Mouse (Mus musculus) lung, postnatal 25 days (tissue): ENCODE measurements around the gene Ppp1r9a.

Experiments used
- DNase-seq: peaks from one replicate; pipeline ENCODE4 v3.0.0; 2022; ENCODE audit warnings: low spot score

Ppp1r9a gene

DNA sequence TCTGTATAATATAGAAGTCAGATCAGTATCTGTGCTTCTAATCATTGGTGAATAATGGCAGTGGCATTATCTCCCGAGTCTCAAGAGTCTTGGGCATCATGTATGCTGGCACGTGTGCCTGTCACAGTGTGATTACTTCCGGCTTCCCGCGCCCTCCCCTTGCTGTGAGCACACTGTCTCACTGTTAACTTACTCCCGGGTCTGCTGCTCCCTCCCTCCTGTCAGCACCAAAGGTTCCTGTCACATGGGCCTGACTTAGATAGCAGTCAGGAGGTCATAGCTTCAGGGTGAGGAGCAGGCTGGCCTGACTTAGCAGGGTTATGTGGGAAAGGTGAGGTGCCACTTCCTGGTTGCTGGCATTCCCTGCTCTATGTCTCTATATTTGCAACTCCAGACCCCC, 201.1 kb downstream of the Ppp1r9a start:
- DNase-seq = no peak

DNA sequence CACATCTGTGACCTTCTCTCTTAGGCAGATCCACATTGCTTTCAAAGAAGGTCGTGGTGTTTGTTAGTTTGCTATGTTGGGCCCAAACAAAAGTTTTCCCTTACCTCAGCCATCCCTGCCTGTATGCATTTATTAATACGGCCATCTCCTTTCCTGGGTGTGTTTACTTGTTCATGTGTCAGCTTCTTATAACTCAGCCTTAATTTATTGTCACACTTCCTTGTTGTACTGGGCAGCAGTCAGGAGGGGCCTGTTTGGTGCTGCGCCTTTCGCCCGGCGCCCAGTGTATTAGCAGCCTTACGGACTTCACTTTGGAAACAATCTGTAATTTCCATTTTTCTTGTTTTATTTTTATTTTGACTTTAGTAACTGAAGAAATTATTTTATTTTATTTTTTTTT, 201.5 kb downstream of the Ppp1r9a start:
- DNase-seq = no peak

DNA sequence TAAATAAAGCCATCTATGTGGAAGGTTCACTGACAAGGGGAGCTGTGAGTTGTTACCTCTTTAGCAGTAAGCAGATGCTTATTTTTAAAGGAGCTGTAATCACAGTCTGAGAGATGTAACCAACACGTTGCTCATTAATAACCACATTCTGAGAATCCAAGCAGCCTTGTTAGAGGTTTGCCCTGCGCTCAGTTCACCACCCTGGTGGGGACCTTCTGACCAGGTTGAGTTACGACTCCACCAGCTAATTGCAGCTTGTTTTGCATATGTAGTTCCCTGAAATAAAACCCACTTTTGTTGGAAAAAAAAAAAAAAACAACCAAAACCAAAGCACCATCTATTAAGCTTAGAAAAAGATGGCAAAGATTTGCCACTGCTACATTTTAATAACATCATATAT, 205.8 kb downstream of the Ppp1r9a start:
- DNase-seq = no peak

DNA sequence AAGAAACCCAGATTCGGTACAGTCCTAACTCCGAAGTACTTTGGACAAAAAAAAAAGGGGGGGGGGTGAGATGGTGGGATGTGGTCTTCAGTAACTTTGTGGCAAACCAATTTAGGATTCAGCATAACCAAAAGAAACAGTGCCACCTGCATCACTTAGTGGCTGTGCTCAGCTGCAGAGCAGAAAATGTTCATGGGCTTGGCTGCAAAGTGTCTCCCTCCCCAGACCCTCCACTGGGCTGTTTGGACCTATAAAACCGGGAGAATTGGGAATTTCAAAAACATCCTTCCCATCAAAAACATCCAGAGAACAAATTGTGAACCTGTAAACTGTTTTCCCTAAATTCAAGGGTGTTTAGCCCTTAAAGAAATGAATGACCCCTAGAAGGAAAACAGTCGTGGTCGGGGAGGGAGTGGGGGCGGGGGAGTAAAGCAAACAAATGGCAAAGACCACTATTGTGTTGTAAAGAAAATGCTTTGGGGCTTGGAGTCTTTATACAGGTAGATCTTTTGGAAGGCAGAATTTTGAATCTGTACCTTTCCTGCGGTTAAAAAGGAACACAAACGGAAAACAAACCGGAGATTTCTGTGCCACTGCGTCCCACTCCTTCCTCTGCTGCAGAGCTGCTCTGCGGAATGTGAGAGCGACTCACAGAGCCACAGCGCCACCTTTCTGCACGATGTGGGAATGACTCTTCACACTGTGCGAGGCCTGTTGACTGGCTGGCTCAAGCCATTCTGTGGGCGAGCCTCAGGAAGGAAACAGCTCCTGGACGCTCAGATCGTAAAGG, 207.4 kb downstream of the Ppp1r9a start:
- DNase-seq = peak; percentile 90

DNA sequence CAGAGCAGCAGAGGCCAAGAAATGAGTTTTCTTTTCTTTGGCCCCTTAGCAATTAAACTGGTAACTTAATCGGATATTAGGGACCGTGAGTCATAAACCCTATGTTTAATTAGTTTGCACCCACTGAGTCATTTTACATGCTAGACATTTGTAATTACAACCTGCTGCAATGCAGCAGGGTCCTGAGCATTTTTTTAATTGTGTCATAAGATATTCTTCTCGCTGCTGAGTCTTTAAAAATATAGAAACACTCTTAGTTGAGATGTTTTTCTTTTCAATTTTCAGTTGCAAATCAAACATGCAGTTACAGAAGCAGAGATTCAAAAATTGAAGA, 208.0 kb downstream of the Ppp1r9a start:
- no peak for DNase-seq

DNA sequence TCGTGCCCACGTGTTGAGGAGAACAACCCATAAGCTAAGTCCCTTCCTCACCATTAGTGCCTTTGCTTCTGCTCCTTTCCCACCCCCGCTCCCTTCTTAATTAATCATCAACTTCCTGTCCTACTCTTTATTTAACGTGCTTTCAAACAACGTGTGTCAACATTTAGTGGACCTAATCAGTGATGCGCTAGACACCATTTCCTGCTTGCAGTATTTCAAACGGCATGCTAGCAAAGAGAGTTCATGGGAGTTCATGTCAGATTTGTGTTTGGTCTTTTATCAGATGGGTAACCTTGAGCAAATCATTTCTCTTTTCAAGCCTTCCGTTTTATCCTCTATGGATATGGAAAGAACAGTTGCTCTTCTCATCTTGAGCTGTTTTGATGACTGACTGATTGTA, 210.4 kb downstream of the Ppp1r9a start:
- DNase-seq = no peak

DNA sequence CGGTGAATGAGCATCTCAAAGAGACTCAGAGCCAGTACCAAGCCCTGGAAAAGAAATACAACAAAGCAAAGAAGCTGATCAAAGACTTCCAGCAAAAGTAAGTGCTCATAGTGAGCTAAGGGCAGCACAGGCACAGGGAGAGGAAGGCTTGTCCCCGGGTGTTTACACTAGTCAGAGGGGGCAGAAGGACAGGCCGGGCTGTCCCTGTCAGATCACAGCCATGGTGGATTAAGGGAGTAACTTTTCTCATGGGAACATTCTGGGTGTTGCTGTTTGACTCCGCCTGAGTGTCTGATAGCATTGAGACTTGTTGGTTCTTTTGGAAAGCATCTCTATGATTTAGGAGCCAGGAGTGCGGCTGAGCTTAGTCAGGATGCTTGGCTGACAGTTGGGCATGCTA, 211.0 kb downstream of the Ppp1r9a start:
- peak; percentile 42 for DNase-seq

DNA sequence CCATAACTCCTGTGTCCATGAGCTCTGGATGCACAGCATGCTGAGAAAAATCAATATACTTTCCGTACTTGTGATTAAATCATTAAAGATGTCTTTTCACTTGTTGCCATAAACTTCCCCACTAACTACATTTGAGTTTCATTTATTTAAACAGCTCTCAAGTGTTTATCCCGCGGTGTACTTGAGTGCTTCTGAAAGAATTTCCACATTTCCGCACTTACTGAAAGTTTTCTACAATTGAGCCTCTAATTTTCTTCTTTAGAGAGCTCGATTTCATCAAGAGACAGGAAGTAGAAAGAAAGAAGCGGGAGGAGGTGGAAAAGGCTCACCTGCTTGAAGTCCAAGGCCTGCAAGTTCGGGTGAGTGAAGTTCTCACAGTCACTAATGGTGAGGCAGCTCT, 212.1 kb downstream of the Ppp1r9a start:
- DNase-seq = peak; percentile 43

DNA sequence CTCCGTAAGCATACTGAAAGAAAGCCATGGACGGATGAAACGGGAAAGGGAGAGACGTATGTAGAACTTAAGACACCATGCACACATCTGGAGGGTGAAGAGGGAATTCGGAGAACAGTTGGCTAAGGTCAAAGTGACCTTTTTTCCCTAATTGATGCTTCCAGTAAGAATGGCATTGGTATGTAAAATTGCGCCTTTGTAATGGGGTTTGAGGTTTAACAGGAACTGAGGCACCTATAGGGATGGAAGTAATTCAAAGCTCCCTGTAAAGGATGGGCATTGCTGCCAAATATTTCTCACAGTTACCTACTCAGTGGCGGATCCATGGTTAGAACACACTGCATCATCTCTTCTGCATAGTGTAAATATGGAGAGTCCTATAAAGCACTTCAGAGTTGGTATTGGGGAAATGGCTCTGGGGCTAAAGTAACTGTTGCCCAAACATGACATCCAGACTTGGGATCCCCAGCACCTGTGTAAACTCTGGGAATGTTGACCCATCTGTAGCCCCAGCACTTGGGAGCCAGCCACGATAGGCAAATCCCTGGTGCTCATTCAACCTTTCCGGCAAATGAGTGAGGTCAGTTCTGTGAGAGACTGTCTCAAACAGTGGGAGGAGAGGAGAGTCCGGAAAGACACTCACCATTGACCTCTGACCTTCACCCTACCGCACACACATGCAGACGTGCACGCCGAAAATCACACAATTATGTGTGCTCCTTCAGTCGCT, 216.6 kb downstream of the Ppp1r9a start:
- DNase-seq = no peak

DNA sequence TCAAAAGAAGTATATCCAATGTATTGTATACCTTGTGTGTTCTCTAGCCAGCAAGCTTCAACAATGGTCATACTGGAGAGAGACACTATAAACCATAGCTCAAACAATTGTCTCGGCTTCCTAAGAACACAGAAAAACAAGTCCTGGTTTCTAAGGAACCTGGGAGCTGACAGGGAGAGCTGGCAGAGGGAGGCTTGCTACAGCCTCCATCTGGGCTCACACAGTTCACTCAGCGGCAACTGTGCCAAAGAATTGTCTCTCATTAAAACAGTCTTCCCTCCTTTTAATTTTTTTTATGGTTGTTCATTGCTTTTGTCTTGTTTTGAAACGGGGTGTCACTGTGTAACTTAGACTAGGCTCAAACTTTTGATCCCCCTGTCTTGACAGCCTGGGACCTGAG, 217.5 kb downstream of the Ppp1r9a start:
- DNase-seq = no peak

DNA sequence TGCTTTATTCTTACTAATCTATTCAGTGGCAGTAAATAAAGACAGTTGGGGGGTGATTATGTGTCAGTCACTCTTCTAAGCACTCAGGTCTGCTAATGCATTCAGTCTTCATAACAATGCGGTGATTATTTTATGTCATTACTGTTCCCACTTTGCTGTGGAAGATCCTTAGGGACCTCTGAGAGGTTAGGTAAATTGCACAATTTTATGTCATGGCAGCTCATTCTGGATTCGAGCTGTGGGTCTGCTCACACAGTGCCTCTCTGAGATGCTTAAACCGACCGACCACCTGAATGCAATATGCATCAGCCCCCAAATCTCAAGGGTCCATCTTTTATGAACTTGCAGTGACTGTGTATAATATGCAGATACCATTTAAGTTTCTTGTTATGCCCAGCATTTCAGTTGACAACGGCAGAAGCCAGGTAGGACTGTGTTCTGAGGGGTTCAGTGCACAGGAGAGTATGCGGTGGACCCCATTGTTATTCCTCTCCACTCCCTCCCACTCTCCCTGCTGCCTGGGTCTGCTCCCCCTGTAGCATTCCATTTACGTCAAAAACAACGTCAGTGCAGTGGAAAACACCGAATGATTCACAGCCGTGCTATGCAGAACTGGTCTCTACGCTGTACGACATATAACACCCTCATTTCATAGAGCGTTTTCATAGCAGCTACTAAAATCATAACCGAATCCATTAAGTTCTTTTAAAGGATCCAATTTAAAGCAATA, 226.8 kb downstream of the Ppp1r9a start:
- no peak for DNase-seq

DNA sequence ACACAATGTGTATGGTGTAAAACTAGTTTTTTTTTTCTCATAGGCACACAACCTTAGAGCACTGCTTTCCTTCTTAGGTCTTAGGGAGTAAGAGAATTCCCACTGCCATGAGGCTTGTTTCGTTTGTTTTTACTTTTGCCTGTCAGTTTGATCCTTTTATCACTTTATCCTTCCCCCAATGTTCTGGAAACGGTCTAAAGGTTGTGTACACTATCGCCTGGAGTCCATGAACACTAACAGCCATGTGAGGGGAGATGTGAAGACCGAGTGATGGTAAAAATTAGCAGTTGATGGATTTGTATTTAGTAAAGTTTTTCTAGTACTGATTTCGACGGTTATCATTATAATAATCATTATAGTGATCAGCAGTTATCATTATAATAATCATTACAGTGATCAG, 232.3 kb downstream of the Ppp1r9a start:
- DNase-seq = no peak

DNA sequence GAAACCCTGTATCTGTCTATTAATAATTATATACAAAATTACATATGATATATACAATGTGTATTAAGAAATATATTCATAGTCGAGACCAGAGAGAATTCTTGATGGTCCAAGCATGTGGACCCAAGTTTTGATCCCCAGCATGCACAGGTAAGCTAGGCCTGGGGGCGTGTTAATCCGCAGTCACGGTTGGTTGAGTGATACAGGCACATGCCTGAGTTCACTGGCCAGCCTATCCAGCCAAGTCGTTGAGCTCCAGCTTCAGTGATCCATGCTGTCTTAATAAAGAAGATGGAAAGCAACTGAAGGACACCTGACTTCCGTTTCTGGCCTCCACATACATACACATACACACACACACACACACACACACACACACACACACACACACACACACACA, 233.3 kb downstream of the Ppp1r9a start:
- no peak for DNase-seq

DNA sequence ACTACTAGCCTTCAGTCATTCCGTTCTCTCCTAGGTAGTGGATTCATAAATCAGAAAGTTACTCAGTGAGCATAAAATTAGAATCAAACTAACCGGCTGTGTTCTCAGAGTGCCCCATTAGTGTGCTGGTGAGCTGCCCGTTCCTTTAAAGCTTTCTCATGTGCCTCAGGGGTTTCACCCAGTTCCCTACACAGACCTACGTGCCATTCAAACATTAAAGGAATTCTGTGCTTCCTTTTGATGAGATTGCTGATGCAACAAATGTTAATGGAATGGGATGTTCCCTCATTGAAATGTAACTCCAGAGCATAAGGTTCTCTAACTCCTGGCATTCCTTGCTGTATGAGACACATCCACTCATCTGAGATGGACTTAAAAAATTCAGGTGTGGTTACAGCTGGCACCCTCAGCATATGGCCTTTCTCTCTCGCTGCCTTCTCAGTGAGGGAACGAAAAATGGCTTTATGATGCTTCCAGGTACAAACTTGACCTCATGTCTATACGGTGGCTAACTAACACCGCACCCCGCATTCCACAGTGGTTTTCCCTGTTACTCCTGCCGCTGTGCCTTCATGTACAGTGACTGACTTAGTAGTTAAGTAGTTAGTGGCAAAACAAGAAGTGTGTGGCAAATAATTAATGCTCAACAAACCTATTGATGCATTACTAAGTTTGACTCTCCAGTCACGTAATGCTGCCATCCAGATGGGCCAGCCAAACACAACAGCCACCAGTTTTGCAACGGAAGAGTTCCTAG, 236.3 kb downstream of the Ppp1r9a start:
- DNase-seq = no peak

DNA sequence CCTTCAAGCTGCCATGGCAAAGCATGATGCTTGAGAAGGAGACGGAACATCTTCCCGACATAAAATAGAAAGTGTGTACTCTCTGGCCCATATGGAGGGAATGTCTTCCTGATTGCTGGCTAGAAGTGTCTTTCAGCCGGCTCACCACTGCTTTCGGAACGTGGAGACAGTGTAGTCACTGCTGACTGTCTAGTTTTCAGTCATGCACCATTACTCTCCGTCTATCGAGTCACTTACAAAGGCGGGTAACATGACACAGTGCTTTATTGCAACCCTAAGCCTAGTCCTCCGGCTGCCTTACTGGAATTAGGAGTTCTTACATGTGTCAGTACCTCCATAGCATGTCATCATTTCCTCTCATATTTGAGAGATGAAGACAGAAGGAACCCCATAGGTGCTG, 236.9 kb downstream of the Ppp1r9a start:
- no peak for DNase-seq

DNA sequence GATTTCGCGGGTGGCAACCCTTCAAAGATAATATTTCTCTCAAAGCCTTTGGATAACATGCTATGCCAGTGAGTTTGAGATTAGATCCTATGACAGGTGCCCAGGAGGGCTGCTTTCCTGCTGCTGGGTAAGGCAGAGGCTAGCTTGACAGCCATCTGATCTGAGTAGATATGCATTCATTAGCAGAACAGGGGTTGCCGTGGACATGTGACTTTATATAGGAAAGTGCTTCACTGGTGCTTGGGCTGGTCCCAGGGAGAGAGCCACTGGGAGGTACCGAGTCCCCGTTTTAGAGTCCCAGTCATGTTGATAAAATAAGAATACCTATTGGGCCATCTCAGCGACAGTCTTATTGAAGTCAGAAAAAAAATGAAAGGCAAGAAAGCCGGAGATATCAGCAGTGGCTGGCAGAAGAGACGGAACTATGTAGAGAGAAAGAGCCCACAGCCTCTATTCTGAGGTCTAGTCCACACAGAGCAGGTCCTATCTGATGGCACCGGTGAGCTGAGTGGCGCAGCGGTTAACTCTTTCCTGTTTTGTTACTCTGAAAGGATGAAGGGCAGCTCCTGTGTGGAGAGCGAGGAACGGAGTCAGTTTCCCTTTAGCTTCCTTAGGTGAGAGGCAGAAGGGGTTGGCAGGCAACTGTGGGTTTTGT, 244.9 kb downstream of the Ppp1r9a start:
- DNase-seq = no peak

DNA sequence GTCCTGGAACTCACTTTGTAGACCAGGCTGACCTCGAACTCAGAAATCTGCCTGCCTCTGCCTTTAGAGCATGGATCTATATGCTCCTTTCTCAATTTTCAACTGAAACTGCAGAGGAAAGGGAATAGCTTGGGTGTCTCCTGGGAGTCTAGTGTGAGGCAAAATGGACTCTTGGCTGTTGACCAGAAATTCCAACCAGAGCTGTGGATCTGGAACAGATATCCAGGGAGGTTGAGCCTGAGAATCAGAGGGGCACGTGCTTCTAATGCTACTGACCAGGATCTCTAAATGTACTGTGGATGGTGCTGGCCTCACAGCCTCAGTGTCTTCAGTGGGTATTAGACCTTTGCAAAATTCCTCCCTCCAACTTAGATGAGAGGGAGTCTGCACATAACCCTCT, 247.2 kb downstream of the Ppp1r9a start:
- no peak for DNase-seq

DNA sequence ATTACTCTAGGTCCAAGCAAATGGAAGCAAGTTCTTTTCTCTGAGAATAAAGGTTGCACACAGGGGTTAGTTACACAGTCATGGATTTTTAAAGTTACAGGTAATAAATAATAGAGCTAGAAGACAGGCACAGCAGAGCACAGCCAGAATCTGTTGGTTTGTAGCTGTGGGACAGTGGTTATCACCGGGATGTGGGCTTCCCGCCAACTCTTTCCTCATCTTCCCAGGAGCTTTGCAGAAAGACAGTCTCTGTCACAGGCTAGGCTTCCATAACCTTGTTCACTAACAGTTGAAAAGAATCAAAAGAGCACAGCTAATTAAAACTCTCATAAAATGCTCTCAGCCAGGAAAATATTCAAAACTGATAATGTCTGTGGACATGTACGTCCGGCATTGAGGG, 248.5 kb downstream of the Ppp1r9a start:
- DNase-seq = no peak

DNA sequence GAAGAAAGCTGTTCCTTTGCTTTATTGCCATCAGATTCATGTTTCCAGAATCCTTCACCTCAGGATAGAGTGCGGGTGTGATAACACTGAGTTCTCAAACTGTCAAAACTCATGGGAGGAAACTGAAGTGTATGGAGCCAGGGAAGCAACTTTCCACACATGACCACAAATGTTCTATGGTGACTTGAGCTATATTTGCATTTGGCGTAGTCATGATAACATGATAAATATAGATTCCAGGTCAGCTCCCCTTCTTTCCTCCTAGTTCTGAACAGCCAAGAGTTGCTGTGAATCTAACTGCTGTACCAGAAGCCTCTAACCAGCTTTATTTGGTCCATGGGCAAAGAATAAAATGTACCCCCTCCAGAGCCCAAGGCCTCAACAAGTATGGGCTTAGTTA, 249.5 kb downstream of the Ppp1r9a start:
- DNase-seq = no peak

DNA sequence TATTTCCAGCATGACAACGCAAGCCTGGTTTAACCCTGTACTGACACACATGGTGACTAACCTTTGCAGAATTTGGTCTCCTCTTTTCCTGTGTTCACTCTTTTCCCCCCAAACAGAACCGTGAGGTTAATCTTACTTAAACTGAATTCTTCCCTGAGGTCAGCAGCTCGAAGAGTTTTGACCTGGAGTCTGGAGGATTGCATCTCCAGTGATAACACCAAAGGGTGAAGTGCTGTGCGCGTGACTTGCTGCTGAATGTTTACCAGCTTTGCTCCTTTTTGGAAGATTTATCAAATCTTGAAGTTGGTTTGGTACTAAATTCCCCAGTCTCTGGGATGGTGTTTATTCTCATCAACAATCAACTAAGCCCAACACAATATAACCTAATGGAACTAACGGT, 252.1 kb downstream of the Ppp1r9a start:
- no peak for DNase-seq

DNA sequence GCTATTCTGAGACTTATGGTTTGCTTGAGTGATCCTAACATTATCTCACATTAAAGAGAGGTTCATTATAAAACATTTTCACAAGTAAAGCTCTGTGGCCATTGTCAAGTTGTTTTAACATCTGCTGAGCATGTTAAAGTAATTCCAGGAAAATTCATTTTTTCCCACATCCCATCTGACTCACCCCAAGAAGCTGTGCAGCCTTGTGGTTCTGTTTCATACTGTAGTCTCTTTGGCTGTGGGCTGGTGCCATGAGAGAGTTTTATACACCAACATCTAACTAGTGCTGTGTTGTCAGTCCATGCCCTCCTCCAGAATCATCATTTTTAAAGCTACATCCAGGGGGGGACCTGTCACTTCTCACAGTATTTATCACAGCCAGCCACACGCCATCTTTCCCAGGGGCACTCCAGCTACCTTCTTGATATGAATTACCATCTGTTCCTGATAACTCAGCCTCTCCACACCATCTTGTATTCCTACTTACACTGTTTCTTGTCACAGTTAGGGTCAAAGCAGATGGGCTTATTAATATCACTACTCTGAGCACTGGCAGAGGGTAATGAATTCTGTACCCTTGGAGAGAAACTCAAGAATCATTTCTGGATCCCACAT, 252.7 kb downstream of the Ppp1r9a start:
- no peak for DNase-seq
